Mouse (Mus musculus): ENCODE measurements around the gene Pitpnm2. TPM values are rescaled to one million over a fixed set of nuclear protein-coding genes. Genes with fewer than 3 reads are reported as not detected.
"Not testable (repeated sequence)": the region's sequence is repeated elsewhere in the genome, so short reads cannot be mapped to it uniquely, and the experiment has no call there.

Pitpnm2 gene
- polyA plus RNA-seq, 1 experiment from 2014 or later, result 4.2 TPM

DNA sequence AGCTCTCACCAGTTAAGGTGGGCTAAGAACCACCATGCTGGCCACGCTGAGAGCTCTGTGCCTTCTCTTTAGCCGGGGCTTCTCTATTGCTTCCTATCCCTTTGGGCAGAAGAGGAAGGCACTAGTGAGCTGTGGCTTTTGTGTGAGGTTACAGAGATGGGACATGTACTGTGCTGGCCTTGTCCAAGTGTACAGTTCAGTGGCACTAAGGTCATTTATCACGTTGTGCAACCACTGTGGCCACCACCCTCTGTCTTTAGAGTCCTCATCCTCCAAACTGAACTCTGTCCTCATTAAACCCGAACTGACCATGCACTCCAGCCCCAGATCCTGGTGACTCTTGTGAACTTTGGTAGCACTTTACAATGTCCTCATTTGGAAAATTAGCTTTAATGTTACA, 23.1 kb downstream of the Pitpnm2 start:
- no peak overlapping the region for H3K27ac ChIP-seq
- H3K4me2 ChIP-seq (replicated peaks), result no peak overlapping the region
- H3K9ac ChIP-seq, result no peak overlapping the region
- H3K4me3 ChIP-seq, result no peak overlapping the region
- H3K4me1 ChIP-seq, result peaks cover 20% of the 10 kb centered on the region
- H3K9me3 ChIP-seq, result no peaks in the 10 kb centered on the region
- ATAC-seq (ENCODE audit: low FRiP score, low read depth), result no peak
- no peaks in the 10 kb centered on the region for H3K27me3 ChIP-seq
- no peaks in the 10 kb centered on the region for H3K36me3 ChIP-seq
- 82% methylated on average over 4 of the region's 4 CpGs for WGBS

DNA sequence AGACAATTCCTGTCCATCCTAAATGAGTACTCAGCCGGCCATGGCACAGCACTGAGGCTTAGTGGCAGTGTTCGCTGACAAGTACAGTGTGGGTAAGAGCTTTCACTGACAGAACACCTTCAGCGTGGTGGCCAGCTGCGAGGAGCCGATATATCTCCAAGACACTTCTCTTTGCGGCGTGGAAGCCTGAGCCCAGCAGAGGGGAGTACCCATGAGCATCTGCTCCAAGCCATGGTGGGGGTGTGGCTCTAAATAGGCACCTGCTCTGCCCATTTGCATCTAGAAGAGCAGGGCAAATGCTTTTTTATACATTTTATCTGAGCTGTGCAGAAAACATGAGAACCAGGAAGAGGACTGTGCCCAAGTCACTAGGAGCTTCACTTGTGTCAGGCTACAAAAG, 23.7 kb downstream of the Pitpnm2 start:
- WGBS, result 88% methylated on average over 7 of the region's 7 CpGs
- H3K27me3 ChIP-seq, result no peaks in the 10 kb centered on the region
- peaks cover 25% of the 10 kb centered on the region for H3K4me1 ChIP-seq
- ATAC-seq (ENCODE audit: low FRiP score, low read depth), result no peak
- no peaks in the 10 kb centered on the region for H3K9me3 ChIP-seq
- H3K9ac ChIP-seq, result no peak overlapping the region
- H3K4me2 ChIP-seq (replicated peaks), result no peak overlapping the region
- H3K36me3 ChIP-seq, result no peaks in the 10 kb centered on the region
- H3K27ac ChIP-seq, result no peak overlapping the region
- H3K4me3 ChIP-seq, result no peak overlapping the region

DNA sequence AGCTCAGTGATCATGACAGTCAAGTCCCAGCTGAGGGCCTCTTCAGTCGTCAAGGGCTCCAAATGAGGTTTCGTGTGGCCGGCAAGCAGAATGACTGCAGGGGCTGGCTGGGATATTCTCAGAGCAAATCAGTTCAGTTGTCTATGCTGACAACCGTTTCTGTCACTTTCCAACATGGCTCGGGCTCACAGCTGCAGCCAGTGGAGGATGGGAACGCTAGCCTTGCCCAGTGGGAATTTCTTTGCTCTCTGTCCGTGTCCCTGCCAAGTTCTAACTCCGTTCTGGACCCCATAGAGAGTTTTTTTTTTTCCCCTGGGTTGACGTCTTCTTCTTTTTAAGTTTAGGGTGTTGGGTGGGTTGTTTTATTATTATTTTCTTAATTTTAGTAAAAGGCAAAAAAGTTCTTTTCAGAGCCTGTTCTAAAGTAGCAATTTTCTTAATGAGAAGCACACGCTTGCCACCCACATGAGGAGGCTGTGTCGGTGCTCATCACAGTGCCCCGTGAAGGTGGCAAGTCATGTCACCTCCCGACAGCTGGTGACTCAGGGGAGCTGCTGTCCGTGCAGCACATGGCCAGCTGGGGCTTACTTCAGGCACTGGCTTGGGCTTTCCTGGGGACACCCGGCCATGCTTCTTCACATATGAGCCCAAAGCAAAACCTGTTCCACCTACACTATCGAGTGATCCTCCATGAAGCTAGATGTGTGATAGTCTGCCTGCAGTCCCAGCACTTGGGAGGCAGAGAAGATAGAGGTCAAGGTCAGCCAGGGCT, 25.1 kb downstream of the Pitpnm2 start:
- H3K4me1 ChIP-seq, result peaks cover 28% of the 10 kb centered on the region
- H3K36me3 ChIP-seq, result no peaks in the 10 kb centered on the region
- no peak for ATAC-seq (ENCODE audit: low FRiP score, low read depth)
- no peak overlapping the region for H3K4me2 ChIP-seq (replicated peaks)
- H3K4me3 ChIP-seq, result no peak overlapping the region
- no peaks in the 10 kb centered on the region for H3K9me3 ChIP-seq
- H3K27ac ChIP-seq, result no peak overlapping the region
- H3K27me3 ChIP-seq, result no peaks in the 10 kb centered on the region
- 54% methylated on average over 16 of the region's 16 CpGs for WGBS
- no peak overlapping the region for H3K9ac ChIP-seq

DNA sequence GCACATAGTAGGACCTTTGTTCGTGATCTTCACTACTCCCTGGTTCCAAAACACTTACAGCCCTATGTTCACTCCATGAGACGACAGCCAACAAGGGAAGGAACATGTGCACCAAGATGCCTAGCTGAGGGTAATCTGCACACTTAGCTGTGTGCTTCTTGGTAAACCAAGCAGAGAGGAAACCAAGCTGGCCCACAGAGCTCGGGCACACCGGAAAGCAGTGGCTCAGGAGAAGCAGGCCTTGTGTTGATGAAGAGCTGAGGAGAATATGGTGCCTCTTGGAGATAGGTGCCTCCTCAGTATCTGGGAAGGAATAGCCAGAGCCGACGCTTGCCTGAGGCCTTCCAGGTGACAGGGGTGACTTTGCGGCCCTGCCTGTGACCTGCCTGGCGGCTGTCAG, 26.0 kb downstream of the Pitpnm2 start:
- H3K4me2 ChIP-seq (replicated peaks), result no peak overlapping the region
- no peak overlapping the region for H3K9ac ChIP-seq
- H3K4me1 ChIP-seq, result peaks cover 36% of the 10 kb centered on the region
- 84% methylated on average over 8 of the region's 8 CpGs for WGBS
- ATAC-seq (ENCODE audit: low FRiP score, low read depth), result no peak
- H3K36me3 ChIP-seq, result no peaks in the 10 kb centered on the region
- no peak overlapping the region for H3K4me3 ChIP-seq
- H3K27ac ChIP-seq, result no peak overlapping the region
- H3K9me3 ChIP-seq, result no peaks in the 10 kb centered on the region
- H3K27me3 ChIP-seq, result no peaks in the 10 kb centered on the region

DNA sequence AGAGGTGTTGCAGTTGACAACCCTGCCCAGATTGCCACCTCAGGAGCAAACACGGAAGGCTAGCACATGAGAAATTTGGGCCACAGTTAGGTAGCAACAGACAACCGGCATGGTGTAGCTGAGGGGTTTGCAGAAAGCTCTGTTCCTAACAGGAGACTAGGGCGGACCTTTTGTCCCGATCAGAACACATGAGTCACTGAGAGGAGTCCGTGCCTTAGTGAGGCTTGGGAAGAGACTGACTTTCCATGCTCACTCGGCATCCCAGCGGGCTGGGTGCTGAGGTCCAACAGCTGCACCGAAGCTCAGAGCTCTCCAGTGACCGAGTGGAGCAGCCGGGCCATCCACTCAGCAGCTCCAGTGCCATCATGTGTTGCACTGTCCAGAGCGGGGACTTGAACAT, 26.9 kb downstream of the Pitpnm2 start:
- WGBS, result 81% methylated on average over 11 of the region's 11 CpGs
- Histone ChIP-seq H3K4me3 (no peak overlapping the region), H3K36me3 (no peaks in the 10 kb centered on the region), H3K27me3 (no peaks in the 10 kb centered on the region), H3K27ac (no peak overlapping the region), H3K9me3 (no peaks in the 10 kb centered on the region), H3K4me1 (peaks cover 44% of the 10 kb centered on the region), H3K4me2 (replicated peaks) (no peak overlapping the region), H3K9ac (no peak overlapping the region)
- no peak for ATAC-seq (ENCODE audit: low FRiP score, low read depth)

DNA sequence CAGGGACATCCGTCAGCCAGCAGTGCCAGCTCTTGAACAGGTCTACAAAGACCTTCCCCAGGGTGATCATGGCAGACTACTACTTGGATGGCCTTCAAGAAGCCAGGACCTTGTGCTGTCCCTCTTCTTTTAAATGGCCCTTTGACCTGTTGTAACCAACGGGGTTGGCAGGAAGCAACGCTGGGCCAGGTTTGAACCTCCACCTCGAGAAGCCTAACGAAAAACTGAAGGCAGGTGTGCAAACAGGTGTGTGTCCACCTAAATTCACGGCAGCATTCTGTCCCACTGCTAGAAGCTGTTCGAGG, 27.9 kb downstream of the Pitpnm2 start:
- 79% methylated on average over 7 of the region's 7 CpGs for WGBS
- no peaks in the 10 kb centered on the region for H3K27me3 ChIP-seq

DNA sequence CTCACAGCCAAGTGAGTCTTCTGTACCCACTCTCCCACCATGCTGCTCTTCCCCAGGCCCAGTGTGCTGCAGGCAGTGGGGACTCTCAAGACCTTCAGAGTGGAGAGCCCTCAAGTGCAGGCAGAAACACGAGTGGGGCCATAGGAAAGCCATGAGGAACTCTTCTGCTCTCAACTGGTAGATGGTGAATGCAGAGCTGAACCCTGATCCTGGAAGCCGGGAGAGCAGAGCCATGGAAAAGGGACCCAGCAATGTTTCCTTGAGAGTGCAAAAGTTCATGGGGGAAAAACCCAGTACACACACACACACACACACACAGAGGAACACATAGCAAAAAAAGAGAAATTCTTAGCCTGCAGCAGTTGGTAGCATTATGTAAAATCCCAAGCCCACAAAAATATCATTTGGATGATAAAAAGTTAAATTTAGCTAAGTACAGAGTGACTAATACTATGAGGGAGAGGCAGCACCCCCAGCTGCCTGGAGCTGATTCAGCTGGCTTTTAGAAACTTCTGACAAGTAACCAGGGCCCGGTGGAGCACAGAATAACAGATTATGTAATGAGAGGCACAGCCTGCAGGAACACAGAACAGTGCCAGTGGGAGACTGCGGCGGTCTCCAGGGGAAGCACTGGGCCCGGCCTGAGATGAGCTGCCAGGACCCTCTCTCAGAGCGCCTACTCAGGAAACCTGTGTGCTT, 28.4 kb downstream of the Pitpnm2 start:
- ATAC-seq (ENCODE audit: low FRiP score, low read depth), result no peak
- no peak overlapping the region for H3K4me3 ChIP-seq
- no peaks in the 10 kb centered on the region for H3K27me3 ChIP-seq
- no peaks in the 10 kb centered on the region for H3K9me3 ChIP-seq
- H3K4me2 ChIP-seq (replicated peaks), result no peak overlapping the region
- H3K27ac ChIP-seq, result no peak overlapping the region
- WGBS, result 68% methylated on average over 7 of the region's 7 CpGs
- H3K9ac ChIP-seq, result peak overlapping the region; percentile 1; the same call in 1 of the 2 replicates
- H3K36me3 ChIP-seq, result no peaks in the 10 kb centered on the region
- H3K4me1 ChIP-seq, result peaks cover 37% of the 10 kb centered on the region

More for the DNA sequence above, 27.9 kb downstream of the Pitpnm2 start:
- no peak overlapping the region for H3K4me2 ChIP-seq (replicated peaks)
- no peak for ATAC-seq (ENCODE audit: low FRiP score, low read depth)
- no peak overlapping the region for H3K27ac ChIP-seq
- no peak overlapping the region for H3K4me3 ChIP-seq
- no peaks in the 10 kb centered on the region for H3K9me3 ChIP-seq
- H3K9ac ChIP-seq, result peak overlapping the region; percentile 1; the same call in 1 of the 2 replicates
- H3K36me3 ChIP-seq, result no peaks in the 10 kb centered on the region
- H3K4me1 ChIP-seq, result peaks cover 38% of the 10 kb centered on the region

DNA sequence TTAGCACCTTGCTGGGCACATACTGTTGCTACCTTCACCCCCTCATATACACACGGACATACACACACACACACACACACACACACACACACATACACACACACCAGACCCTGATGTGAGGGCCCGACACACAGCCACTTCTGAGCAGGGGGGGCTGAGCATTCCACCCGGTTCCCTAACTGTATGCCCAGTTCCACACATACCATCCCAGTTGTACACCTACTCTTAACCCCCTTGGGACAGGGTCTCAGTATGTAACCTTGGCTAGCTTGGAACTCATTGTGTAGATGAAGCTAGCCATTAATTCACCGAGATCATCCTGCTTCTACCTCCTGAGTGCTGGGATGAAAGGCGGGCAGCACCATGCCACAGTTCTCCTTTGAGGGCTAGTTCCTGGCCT, 29.0 kb downstream of the Pitpnm2 start:
- Histone ChIP-seq H3K27ac (no peak overlapping the region), H3K36me3 (peaks cover 3% of the 10 kb centered on the region), H3K9me3 (no peaks in the 10 kb centered on the region), H3K4me3 (no peak overlapping the region), H3K9ac (no peak overlapping the region), H3K4me1 (peaks cover 37% of the 10 kb centered on the region), H3K27me3 (no peaks in the 10 kb centered on the region), H3K4me2 (replicated peaks) (no peak overlapping the region)
- no peak for ATAC-seq (ENCODE audit: low FRiP score, low read depth)
- 93% methylated on average over 5 of the region's 5 CpGs for WGBS

DNA sequence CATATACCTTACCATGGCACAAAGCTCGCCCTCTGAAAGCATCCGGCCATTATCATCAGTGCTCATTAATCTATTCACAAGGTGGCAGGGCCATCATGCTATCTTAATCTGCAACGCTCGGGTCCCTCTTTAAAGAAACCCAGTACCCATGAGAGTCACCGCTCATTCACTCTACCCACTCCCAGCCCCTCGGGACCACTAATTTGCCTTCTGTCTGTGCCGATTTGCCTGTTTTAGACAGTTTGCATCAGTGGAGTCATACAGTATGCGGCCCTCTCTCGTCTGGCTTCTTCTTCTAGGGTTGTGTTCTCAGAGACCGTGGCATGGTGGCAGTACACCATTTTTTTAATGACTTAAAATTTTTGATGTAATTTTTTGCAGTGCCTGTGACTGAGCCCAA, 30.1 kb downstream of the Pitpnm2 start:
- Histone ChIP-seq H3K27ac (no peak overlapping the region), H3K9ac (no peak overlapping the region), H3K4me3 (no peak overlapping the region), H3K27me3 (no peaks in the 10 kb centered on the region), H3K36me3 (peaks cover 9% of the 10 kb centered on the region), H3K4me2 (replicated peaks) (no peak overlapping the region), H3K9me3 (no peaks in the 10 kb centered on the region), H3K4me1 (peaks cover 41% of the 10 kb centered on the region)
- 84% methylated on average over 10 of the region's 10 CpGs for WGBS
- ATAC-seq (ENCODE audit: low FRiP score, low read depth), result no peak

DNA sequence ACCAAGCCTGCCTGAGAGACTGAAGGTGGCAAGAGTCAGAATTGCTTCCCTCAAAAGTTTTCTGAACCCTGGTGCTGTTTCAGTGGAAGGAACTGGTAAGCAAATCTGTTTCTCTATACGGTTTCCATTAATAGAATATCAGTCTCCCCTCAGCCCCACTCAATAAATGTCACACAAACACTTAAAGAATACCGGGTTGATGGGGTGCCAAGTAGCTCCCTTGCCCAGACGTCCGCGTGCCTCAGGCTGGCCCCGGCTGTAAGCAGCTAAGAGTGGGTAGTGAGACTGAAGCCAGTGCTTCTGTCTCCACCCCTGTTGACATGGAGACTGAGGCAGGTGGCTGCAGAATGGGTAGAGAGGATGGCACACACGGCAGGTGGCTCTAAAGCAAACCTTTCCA, 30.6 kb downstream of the Pitpnm2 start:
- 45% methylated on average over 7 of the region's 7 CpGs for WGBS
- peaks cover 41% of the 10 kb centered on the region for H3K4me1 ChIP-seq
- H3K9me3 ChIP-seq, result no peaks in the 10 kb centered on the region

DNA sequence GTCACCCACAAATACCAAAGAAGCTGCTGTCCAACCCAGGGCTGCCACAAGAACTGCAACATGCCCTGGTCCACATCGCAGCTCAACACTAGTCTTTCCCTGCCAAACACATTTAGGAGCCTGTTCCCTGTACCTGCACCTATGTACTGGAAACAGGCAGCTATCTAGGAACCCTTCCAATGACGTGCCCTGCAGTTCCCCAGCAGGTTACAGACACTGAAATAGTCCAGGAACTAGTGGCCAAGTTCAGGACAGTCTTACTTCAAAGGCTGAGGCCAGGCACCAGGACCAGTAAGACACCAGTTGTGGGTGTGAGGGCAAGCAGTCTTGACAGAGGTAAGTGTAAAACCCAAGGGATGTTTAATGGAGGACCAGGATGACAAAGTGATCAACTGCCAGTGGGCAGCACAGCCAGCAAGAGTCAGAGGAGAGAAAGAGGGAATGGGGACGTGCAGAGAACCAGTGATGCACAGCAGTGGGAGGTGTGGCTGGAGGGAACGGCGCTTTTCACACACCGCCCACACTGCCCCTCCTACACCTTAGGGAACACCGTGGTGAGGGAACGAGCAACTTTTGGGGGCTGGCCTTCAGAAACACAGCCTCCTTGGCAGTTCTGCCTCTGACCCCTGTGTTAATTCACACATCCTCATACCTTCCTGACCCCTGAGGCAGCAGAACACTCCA, 31.9 kb downstream of the Pitpnm2 start:
- H3K4me1 ChIP-seq, result peaks cover 41% of the 10 kb centered on the region
- no peaks in the 10 kb centered on the region for H3K9me3 ChIP-seq
- H3K27ac ChIP-seq, result no peak overlapping the region
- no peak overlapping the region for H3K9ac ChIP-seq
- no peak overlapping the region for H3K4me2 ChIP-seq (replicated peaks)
- H3K4me3 ChIP-seq, result no peak overlapping the region
- no peak for ATAC-seq (ENCODE audit: low FRiP score, low read depth)
- H3K27me3 ChIP-seq, result no peaks in the 10 kb centered on the region
- peaks cover 9% of the 10 kb centered on the region for H3K36me3 ChIP-seq
- 49% methylated on average over 8 of the region's 8 CpGs for WGBS

More for the DNA sequence above, 30.6 kb downstream of the Pitpnm2 start:
- Histone ChIP-seq H3K4me2 (replicated peaks) (no peak overlapping the region), H3K36me3 (peaks cover 9% of the 10 kb centered on the region), H3K9ac (no peak overlapping the region; the same call in 1 of the 2 replicates), H3K27ac (no peak overlapping the region), H3K4me3 (no peak overlapping the region), H3K27me3 (no peaks in the 10 kb centered on the region)
- ATAC-seq (ENCODE audit: low FRiP score, low read depth), result no peak

DNA sequence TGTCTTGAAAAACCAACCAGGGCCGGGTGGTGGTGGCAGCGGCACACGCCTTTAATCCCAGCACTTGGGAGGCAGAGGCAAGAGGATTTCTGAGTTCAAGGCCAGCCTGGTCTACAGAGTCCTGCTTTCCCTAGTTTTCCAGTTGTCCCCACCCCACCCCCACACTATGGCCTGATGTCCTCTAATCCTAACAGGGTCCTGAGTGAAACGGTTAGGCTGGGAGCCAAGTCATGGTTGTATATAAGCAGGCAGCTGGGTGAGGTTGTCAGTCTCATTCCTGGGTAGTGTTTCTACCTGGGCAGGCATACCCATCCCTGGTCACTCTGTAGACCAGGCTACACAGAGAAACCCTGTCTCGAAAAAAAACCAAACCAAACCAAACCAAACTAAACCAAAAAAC, 32.5 kb downstream of the Pitpnm2 start:
- not testable (repeated sequence) for H3K27ac ChIP-seq; H3K27me3 ChIP-seq; H3K36me3 ChIP-seq; H3K4me3 ChIP-seq; ATAC-seq (ENCODE audit: low FRiP score, low read depth); H3K9me3 ChIP-seq; H3K4me2 ChIP-seq (replicated peaks); H3K9ac ChIP-seq
- 81% methylated on average over 5 of the region's 5 CpGs for WGBS
- H3K4me1 ChIP-seq, result peaks cover 36% of the 10 kb centered on the region

Measured in limb, embryonic 13.5 days (tissue).